Mouse (Mus musculus): ENCODE data around the gene Cldn19. TPM values are rescaled to one million over a fixed set of nuclear protein-coding genes. Genes with fewer than 3 reads are reported as not detected.
A peak's percentile ranks its signal among the peaks of the same experiment; 100 is the strongest.

Gene Cldn19
- polyA plus RNA-seq, 1 experiment from 2014 or later = 22.4 TPM

GRCm38 (mm10) chr4:119247462-119248235, 7.6 kb upstream of the Cldn19 start:
- Histone ChIP-seq H3K36me3 (ENCODE audit: insufficient read depth, low read length) (peaks cover 19% of the 10 kb centered on the region; the same call in 1 of the 2 replicates), H3K4me1 (ENCODE audit: insufficient read depth, low read length) (peaks cover 17% of the 10 kb centered on the region), H3K9ac (replicated peaks; ENCODE audit: low read length) (peak overlapping the region; percentile 19), H3K4me3 (ENCODE audit: low read length) (no peak overlapping the region), H3K27me3 (ENCODE audit: insufficient read depth, low read length) (no peaks in the 10 kb centered on the region), H3K4me2 (replicated peaks; ENCODE audit: low read depth, low read length) (no peak overlapping the region), H3K9me3 (ENCODE audit: low read length) (no peaks in the 10 kb centered on the region), H3K27ac (ENCODE audit: low read length) (peak overlapping the region; percentile 23)
- ATAC-seq (ENCODE audit: low FRiP score, low TSS enrichment) = peak; percentile 69
- WGBS = 34% methylated on average over 13 of the region's 13 CpGs

- 71% methylated on average over 11 of the region's 11 CpGs for WGBS
- H3K9me3 ChIP-seq (ENCODE audit: low read length) = no peaks in the 10 kb centered on the region
- peaks cover 15% of the 10 kb centered on the region; the same call in 1 of the 2 replicates for H3K36me3 ChIP-seq (ENCODE audit: insufficient read depth, low read length)
- ATAC-seq (ENCODE audit: low FRiP score, low TSS enrichment) = no peak
- H3K27ac ChIP-seq (ENCODE audit: low read length) = peak overlapping the region; percentile 36; the same call in 1 of the 2 replicates
- H3K4me2 ChIP-seq (replicated peaks; ENCODE audit: low read depth, low read length) = no peak overlapping the region
- H3K27me3 ChIP-seq (ENCODE audit: insufficient read depth, low read length) = no peaks in the 10 kb centered on the region
- H3K4me1 ChIP-seq (ENCODE audit: insufficient read depth, low read length) = peaks cover 25% of the 10 kb centered on the region
- H3K4me3 ChIP-seq (ENCODE audit: low read length) = no peak overlapping the region
- H3K9ac ChIP-seq (replicated peaks; ENCODE audit: low read length) = no peak overlapping the region
Measured at GRCm38 (mm10) chr4:119248407-119248965, 6.7 kb upstream of the Cldn19 start.

- peaks cover 4% of the 10 kb centered on the region; the same call in 1 of the 2 replicates for H3K36me3 ChIP-seq (ENCODE audit: insufficient read depth, low read length)
- ATAC-seq (ENCODE audit: low FRiP score, low TSS enrichment) = no peak
- H3K4me1 ChIP-seq (ENCODE audit: insufficient read depth, low read length) = peaks cover 45% of the 10 kb centered on the region
- no peaks in the 10 kb centered on the region for H3K9me3 ChIP-seq (ENCODE audit: low read length)
- H3K4me2 ChIP-seq (replicated peaks; ENCODE audit: low read depth, low read length) = no peak overlapping the region; the same call in 1 of the 2 replicates
- H3K27me3 ChIP-seq (ENCODE audit: insufficient read depth, low read length) = no peaks in the 10 kb centered on the region
- peak overlapping the region; percentile 94 for H3K27ac ChIP-seq (ENCODE audit: low read length)
- 45% methylated on average over 7 of the region's 7 CpGs for WGBS
- H3K4me3 ChIP-seq (ENCODE audit: low read length) = no peak overlapping the region
- H3K9ac ChIP-seq (replicated peaks; ENCODE audit: low read length) = no peak overlapping the region
Measured at GRCm38 (mm10) chr4:119252025-119252808, 3.0 kb upstream of the Cldn19 start.

GRCm38 (mm10) chr4:119254012-119254618, 1.1 kb upstream of the Cldn19 start:
- no peak overlapping the region for H3K4me3 ChIP-seq (ENCODE audit: low read length)
- H3K4me2 ChIP-seq (replicated peaks; ENCODE audit: low read depth, low read length) = no peak overlapping the region
- H3K27me3 ChIP-seq (ENCODE audit: insufficient read depth, low read length) = no peaks in the 10 kb centered on the region
- ATAC-seq (ENCODE audit: low FRiP score, low TSS enrichment) = peak; percentile 88
- no peaks in the 10 kb centered on the region for H3K36me3 ChIP-seq (ENCODE audit: insufficient read depth, low read length)
- WGBS = 35% methylated on average over 9 of the region's 9 CpGs
- peak overlapping the region; percentile 94 for H3K27ac ChIP-seq (ENCODE audit: low read length)
- peaks cover 35% of the 10 kb centered on the region for H3K4me1 ChIP-seq (ENCODE audit: insufficient read depth, low read length)
- peak overlapping the region; percentile 16; the same call in 1 of the 2 replicates for H3K9ac ChIP-seq (replicated peaks; ENCODE audit: low read length)
- no peaks in the 10 kb centered on the region for H3K9me3 ChIP-seq (ENCODE audit: low read length)

GRCm38 (mm10) chr4:119257083-119257482, 1.9 kb downstream of the Cldn19 start:
- Histone ChIP-seq H3K4me1 (ENCODE audit: insufficient read depth, low read length) (peaks cover 47% of the 10 kb centered on the region), H3K9me3 (ENCODE audit: low read length) (no peaks in the 10 kb centered on the region), H3K4me3 (ENCODE audit: low read length) (peak overlapping the region; percentile 21), H3K4me2 (replicated peaks; ENCODE audit: low read depth, low read length) (peak overlapping the region; percentile 30), H3K27ac (ENCODE audit: low read length) (peak overlapping the region; percentile 65; the same call in 1 of the 2 replicates), H3K27me3 (ENCODE audit: insufficient read depth, low read length) (no peaks in the 10 kb centered on the region), H3K9ac (replicated peaks; ENCODE audit: low read length) (peak overlapping the region; percentile 37), H3K36me3 (ENCODE audit: insufficient read depth, low read length) (no peaks in the 10 kb centered on the region)
- ATAC-seq (ENCODE audit: low FRiP score, low TSS enrichment) = no peak
- WGBS = 71% methylated on average over 6 of the region's 6 CpGs

GRCm38 (mm10) chr4:119259344-119260254, 4.4 kb downstream of the Cldn19 start:
- H3K4me1 ChIP-seq (ENCODE audit: insufficient read depth, low read length) = peaks cover 22% of the 10 kb centered on the region
- WGBS = 86% methylated on average over 15 of the region's 15 CpGs
- H3K9ac ChIP-seq (replicated peaks; ENCODE audit: low read length) = no peak overlapping the region
- no peak for ATAC-seq (ENCODE audit: low FRiP score, low TSS enrichment)
- H3K27ac ChIP-seq (ENCODE audit: low read length) = no peak overlapping the region
- no peaks in the 10 kb centered on the region for H3K36me3 ChIP-seq (ENCODE audit: insufficient read depth, low read length)
- no peaks in the 10 kb centered on the region for H3K9me3 ChIP-seq (ENCODE audit: low read length)
- no peak overlapping the region for H3K4me3 ChIP-seq (ENCODE audit: low read length)
- no peaks in the 10 kb centered on the region for H3K27me3 ChIP-seq (ENCODE audit: insufficient read depth, low read length)
- H3K4me2 ChIP-seq (replicated peaks; ENCODE audit: low read depth, low read length) = no peak overlapping the region

- Histone ChIP-seq H3K27ac (ENCODE audit: low read length) (no peak overlapping the region), H3K27me3 (ENCODE audit: insufficient read depth, low read length) (no peaks in the 10 kb centered on the region), H3K9ac (replicated peaks; ENCODE audit: low read length) (no peak overlapping the region), H3K9me3 (ENCODE audit: low read length) (no peaks in the 10 kb centered on the region), H3K4me2 (replicated peaks; ENCODE audit: low read depth, low read length) (no peak overlapping the region), H3K4me1 (ENCODE audit: insufficient read depth, low read length) (peaks cover 13% of the 10 kb centered on the region; the same call in 1 of the 2 replicates), H3K36me3 (ENCODE audit: insufficient read depth, low read length) (no peaks in the 10 kb centered on the region), H3K4me3 (ENCODE audit: low read length) (no peak overlapping the region)
- no peak for ATAC-seq (ENCODE audit: low FRiP score, low TSS enrichment)
- 43% methylated on average over 7 of the region's 7 CpGs for WGBS
Measured at GRCm38 (mm10) chr4:119261087-119261713, 6.0 kb downstream of the Cldn19 start.

- Histone ChIP-seq H3K9ac (replicated peaks; ENCODE audit: low read length) (no peak overlapping the region), H3K4me3 (ENCODE audit: low read length) (no peak overlapping the region), H3K4me1 (ENCODE audit: insufficient read depth, low read length) (peaks cover 13% of the 10 kb centered on the region; the same call in 1 of the 2 replicates), H3K27ac (ENCODE audit: low read length) (no peak overlapping the region), H3K9me3 (ENCODE audit: low read length) (no peaks in the 10 kb centered on the region), H3K4me2 (replicated peaks; ENCODE audit: low read depth, low read length) (no peak overlapping the region), H3K27me3 (ENCODE audit: insufficient read depth, low read length) (no peaks in the 10 kb centered on the region), H3K36me3 (ENCODE audit: insufficient read depth, low read length) (no peaks in the 10 kb centered on the region)
- no peak for ATAC-seq (ENCODE audit: low FRiP score, low TSS enrichment)
- WGBS = 83% methylated on average over 5 of the region's 5 CpGs
Measured at GRCm38 (mm10) chr4:119262483-119262882, 7.3 kb downstream of the Cldn19 start.

Measured in kidney, embryonic 16.5 days (tissue).